Mouse (Mus musculus) liver, embryonic 14.5 days (tissue): ENCODE results near the gene 1700028P14Rik.

ENCODE experiments used
- CTCF ChIP-seq: IDR thresholded peaks from 2 replicates; pipeline ENCODE4 v1.5.1; 2016; ENCODE audit warnings: antibody characterized with exemption, low read depth, control low read depth
- EP300 ChIP-seq: IDR thresholded peaks from 2 replicates; pipeline ENCODE4 v1.6.1; 2016; ENCODE audit warnings: antibody characterized with exemption, low read depth

DNA sequence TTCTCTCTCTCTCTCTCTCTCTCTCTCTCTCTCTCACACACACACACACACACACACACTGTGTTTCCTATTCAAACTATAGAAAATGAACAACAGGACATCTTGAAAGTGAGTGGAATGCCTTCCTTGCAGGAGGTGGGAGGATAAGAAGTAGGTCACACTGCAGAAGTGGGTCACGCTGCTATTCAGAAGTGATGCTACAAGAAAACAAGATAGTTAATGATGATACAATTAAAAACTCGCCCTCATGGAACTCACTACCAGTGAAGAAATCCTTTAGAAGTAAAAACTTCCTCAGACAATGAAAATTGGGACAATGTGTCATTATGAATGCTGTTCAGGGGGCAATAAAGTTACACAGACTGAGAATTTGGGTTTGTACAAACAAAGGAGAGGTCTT is 20.4 kb upstream of the 1700028P14Rik start:
- TF ChIP-seq CTCF = no peak
- no peak for TF ChIP-seq EP300
